Mouse (Mus musculus): Measurements from ENCODE around the gene Ptbp1. TPM values are rescaled to one million over a fixed set of nuclear protein-coding genes. Genes with fewer than 3 reads are reported as not detected.
A peak's percentile ranks its signal among the peaks of the same experiment; 100 is the strongest.

The Ptbp1 gene
- polyA plus RNA-seq, 1 experiment from 2014 or later, result 237 TPM

DNA sequence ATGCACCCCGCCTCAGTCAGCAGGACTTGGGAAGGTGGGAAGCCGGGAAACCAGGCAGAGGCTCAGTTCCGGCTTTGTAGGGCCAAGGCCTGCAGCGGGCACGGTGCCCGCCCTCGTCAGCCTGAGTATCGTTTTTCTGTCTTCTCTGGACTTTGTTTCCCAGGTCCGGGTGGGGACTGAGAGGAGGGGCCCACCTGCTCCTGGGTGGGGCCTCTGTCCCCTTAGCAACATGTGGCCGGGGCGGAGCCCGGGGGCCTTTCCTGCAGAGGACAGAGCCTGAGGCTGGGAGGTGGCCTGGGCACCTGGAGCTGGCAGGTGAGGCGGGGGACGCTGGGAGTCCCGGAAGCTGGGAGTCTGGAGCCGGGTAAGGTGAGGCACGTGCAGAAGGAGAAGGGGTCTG lies 31.9 kb upstream of the Ptbp1 start:
- Histone ChIP-seq H3K4me3 (ENCODE audit: low read depth, low read length) (no peak overlapping the region), H3K4me2 (ENCODE audit: low read depth, low read length) (no peak overlapping the region; the same call in 1 of the 2 replicates), H3K27me3 (ENCODE audit: control insufficient read depth, insufficient read depth, low read length) (no peaks in the 10 kb centered on the region), H3K36me3 (replicated peaks; ENCODE audit: control insufficient read depth, insufficient read depth, low read depth, low read length) (peaks cover 6% of the 10 kb centered on the region; the same call in 1 of the 2 replicates), H3K9me3 (replicated peaks; ENCODE audit: control insufficient read depth, low read length) (no peaks in the 10 kb centered on the region), H3K9ac (replicated peaks; ENCODE audit: low read length) (peak overlapping the region; percentile 30; the same call in 1 of the 2 replicates), H3K4me1 (ENCODE audit: control insufficient read depth, insufficient read depth, low read length) (no peaks in the 10 kb centered on the region), H3K27ac (replicated peaks; ENCODE audit: low read depth, low read length) (no peak overlapping the region)
- 26% methylated on average over 17 of the region's 17 CpGs for WGBS
- peak; percentile 15; the same call in 1 of the 2 replicates for ATAC-seq (replicated peaks; ENCODE audit: insufficient number of reproducible peaks, low FRiP score, low TSS enrichment, low read depth)
- DNase-seq (ENCODE audit: low spot score), result no peak

DNA sequence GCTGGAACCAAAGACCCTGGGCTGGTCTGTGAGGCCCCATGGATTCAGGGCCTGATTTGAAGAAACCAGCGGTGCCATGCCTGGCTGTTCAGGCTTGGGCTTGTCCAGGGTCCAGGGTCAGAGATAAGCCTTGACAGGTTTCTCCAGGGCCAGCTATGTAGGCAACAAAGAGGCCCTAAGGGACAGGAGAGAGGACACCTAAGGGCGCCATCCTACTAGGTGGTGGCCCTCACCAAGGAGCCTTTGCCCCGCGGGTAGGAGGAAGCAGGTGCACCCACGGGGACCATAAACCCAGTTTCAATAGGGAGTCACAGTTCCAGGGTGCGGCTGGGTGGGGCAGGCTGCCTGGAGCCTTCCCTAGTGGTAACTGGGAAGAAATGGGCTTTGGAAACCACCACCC lies 31.2 kb upstream of the Ptbp1 start:
- Histone ChIP-seq H3K9ac (replicated peaks; ENCODE audit: low read length) (no peak overlapping the region), H3K9me3 (replicated peaks; ENCODE audit: control insufficient read depth, low read length) (no peaks in the 10 kb centered on the region), H3K4me2 (ENCODE audit: low read depth, low read length) (no peak overlapping the region), H3K36me3 (replicated peaks; ENCODE audit: control insufficient read depth, insufficient read depth, low read depth, low read length) (peaks cover 6% of the 10 kb centered on the region; the same call in 1 of the 2 replicates), H3K27ac (replicated peaks; ENCODE audit: low read depth, low read length) (no peak overlapping the region), H3K4me3 (ENCODE audit: low read depth, low read length) (no peak overlapping the region), H3K27me3 (ENCODE audit: control insufficient read depth, insufficient read depth, low read length) (no peaks in the 10 kb centered on the region), H3K4me1 (ENCODE audit: control insufficient read depth, insufficient read depth, low read length) (no peaks in the 10 kb centered on the region)
- no peak for ATAC-seq (replicated peaks; ENCODE audit: insufficient number of reproducible peaks, low FRiP score, low TSS enrichment, low read depth)
- no peak for DNase-seq (ENCODE audit: low spot score)
- WGBS, result 65% methylated on average over 6 of the region's 6 CpGs

DNA sequence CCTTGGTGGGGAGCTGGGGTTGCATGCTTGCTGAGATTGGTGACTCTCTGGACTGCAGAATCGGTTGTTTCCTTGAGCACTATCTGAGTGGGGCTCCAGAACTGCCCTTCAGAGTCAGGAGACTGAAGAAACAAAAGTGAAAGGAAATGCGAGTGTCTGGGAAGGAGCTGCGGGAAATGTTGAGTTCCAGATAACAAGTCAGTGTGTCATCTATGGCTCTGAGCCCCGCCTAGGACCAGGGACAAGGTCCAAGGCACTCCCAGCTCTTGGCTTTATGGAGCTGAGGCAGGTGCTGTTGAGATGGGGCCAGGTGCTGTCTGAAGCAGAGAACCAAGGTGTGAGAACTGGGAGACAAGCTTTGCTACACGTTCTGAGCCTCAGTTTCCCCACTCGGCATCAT lies 29.8 kb upstream of the Ptbp1 start:
- ATAC-seq (replicated peaks; ENCODE audit: insufficient number of reproducible peaks, low FRiP score, low TSS enrichment, low read depth) (no peak), DNase-seq (ENCODE audit: low spot score) (no peak)
- Histone ChIP-seq H3K4me3 (ENCODE audit: low read depth, low read length) (no peak overlapping the region), H3K27me3 (ENCODE audit: control insufficient read depth, insufficient read depth, low read length) (no peaks in the 10 kb centered on the region), H3K27ac (replicated peaks; ENCODE audit: low read depth, low read length) (no peak overlapping the region), H3K4me2 (ENCODE audit: low read depth, low read length) (no peak overlapping the region), H3K9ac (replicated peaks; ENCODE audit: low read length) (no peak overlapping the region), H3K9me3 (replicated peaks; ENCODE audit: control insufficient read depth, low read length) (no peaks in the 10 kb centered on the region), H3K36me3 (replicated peaks; ENCODE audit: control insufficient read depth, insufficient read depth, low read depth, low read length) (peaks cover 3% of the 10 kb centered on the region; the same call in 1 of the 2 replicates), H3K4me1 (ENCODE audit: control insufficient read depth, insufficient read depth, low read length) (no peaks in the 10 kb centered on the region)
- 73% methylated on average over 6 of the region's 6 CpGs for WGBS

DNA sequence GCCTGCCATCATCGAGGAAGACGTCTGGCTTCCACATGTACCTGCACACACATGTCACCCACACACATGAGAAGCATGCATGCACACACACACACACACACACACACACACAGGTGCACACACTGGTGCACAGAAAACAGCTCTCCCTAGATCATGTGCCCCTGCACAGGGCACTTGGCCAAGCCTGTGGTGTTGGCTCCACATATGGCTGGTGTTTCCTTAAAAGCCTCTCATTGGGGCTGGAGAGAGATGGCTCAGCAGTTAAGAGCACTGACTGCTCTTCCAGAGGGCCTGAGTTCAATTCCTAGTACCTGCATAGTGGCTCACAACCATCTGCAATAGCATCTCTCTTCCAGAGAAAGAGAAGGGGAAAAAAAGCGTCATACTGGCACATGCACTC lies 22.6 kb upstream of the Ptbp1 start:
- Histone ChIP-seq H3K9ac (replicated peaks; ENCODE audit: low read length) (no peak overlapping the region), H3K4me3 (ENCODE audit: low read depth, low read length) (no peak overlapping the region), H3K27ac (replicated peaks; ENCODE audit: low read depth, low read length) (no peak overlapping the region), H3K36me3 (replicated peaks; ENCODE audit: control insufficient read depth, insufficient read depth, low read depth, low read length) (no peaks in the 10 kb centered on the region), H3K4me1 (ENCODE audit: control insufficient read depth, insufficient read depth, low read length) (no peaks in the 10 kb centered on the region), H3K4me2 (ENCODE audit: low read depth, low read length) (no peak overlapping the region), H3K9me3 (replicated peaks; ENCODE audit: control insufficient read depth, low read length) (no peaks in the 10 kb centered on the region), H3K27me3 (ENCODE audit: control insufficient read depth, insufficient read depth, low read length) (no peaks in the 10 kb centered on the region)
- DNase-seq (ENCODE audit: low spot score), result no peak
- 83% methylated on average over 3 of the region's 3 CpGs for WGBS
- no peak for ATAC-seq (replicated peaks; ENCODE audit: insufficient number of reproducible peaks, low FRiP score, low TSS enrichment, low read depth)

DNA sequence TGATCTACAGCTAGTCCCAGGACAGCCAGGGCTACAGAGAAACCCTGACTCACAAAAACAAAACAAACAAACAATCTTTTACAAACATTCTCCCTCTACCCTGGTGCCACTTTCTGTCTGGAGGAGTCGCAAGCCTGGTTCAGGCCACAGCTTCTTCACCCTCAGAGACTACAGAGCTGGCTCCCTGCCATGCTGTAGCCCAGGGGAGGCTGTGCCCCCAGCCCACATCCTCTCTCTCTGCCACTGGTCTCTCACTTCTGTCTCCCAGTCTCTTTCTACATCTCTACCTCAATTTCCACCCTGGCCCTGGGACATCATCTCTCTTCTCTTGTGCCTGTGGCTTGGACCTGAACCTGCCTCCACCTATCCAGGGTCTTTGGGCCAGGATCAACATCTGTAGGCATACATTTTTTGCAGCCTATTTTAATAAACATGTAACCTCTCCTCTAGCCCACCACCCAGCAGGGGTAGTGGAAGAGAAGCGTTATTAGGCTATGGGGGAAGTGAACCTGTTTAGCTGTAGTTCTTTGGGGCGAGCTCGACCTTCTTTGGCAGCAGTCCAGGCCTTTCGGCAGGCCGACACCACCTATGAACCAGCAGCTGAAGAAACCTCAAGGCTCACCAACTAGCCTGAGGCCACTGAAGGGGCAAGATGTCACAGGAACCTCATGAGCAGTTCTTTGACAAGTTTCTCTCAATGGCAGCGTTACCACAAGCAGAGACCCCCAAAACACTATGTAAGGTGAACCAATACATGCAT lies 22.0 kb upstream of the Ptbp1 start:
- ATAC-seq (replicated peaks; ENCODE audit: insufficient number of reproducible peaks, low FRiP score, low TSS enrichment, low read depth) (no peak), DNase-seq (ENCODE audit: low spot score) (no peak)
- H3K27me3 ChIP-seq (ENCODE audit: control insufficient read depth, insufficient read depth, low read length), result no peaks in the 10 kb centered on the region
- H3K36me3 ChIP-seq (replicated peaks; ENCODE audit: control insufficient read depth, insufficient read depth, low read depth, low read length), result no peaks in the 10 kb centered on the region
- H3K27ac ChIP-seq (replicated peaks; ENCODE audit: low read depth, low read length), result no peak overlapping the region
- no peak overlapping the region for H3K4me3 ChIP-seq (ENCODE audit: low read depth, low read length)
- H3K4me2 ChIP-seq (ENCODE audit: low read depth, low read length), result no peak overlapping the region
- WGBS, result 82% methylated on average over 7 of the region's 7 CpGs
- H3K4me1 ChIP-seq (ENCODE audit: control insufficient read depth, insufficient read depth, low read length), result no peaks in the 10 kb centered on the region
- no peak overlapping the region for H3K9ac ChIP-seq (replicated peaks; ENCODE audit: low read length)
- no peaks in the 10 kb centered on the region for H3K9me3 ChIP-seq (replicated peaks; ENCODE audit: control insufficient read depth, low read length)

DNA sequence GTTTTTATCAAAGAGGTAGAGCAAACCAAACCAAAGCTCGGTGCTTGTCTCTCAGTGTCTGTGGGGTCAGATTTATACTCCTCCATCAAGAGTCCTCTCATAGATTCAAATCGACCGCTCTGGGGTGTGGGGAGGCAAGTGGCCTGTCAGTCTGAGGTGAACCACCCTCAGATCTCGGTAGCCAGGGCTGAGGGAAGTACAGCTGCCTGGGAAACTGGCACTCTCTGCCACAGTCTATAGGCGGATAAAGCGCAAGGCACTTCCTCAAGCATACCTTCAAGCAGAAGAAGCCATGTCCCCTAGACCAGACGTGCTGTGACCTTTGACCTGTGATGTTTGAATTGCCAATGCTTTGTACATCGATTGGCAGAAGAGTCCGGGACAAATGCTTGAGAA lies 21.4 kb upstream of the Ptbp1 start:
- H3K9ac ChIP-seq (replicated peaks; ENCODE audit: low read length), result no peak overlapping the region
- WGBS, result 77% methylated on average over 9 of the region's 9 CpGs
- no peak overlapping the region for H3K4me3 ChIP-seq (ENCODE audit: low read depth, low read length)
- no peak overlapping the region for H3K27ac ChIP-seq (replicated peaks; ENCODE audit: low read depth, low read length)
- H3K4me1 ChIP-seq (ENCODE audit: control insufficient read depth, insufficient read depth, low read length), result no peaks in the 10 kb centered on the region
- H3K27me3 ChIP-seq (ENCODE audit: control insufficient read depth, insufficient read depth, low read length), result no peaks in the 10 kb centered on the region
- H3K4me2 ChIP-seq (ENCODE audit: low read depth, low read length), result no peak overlapping the region
- H3K9me3 ChIP-seq (replicated peaks; ENCODE audit: control insufficient read depth, low read length), result no peaks in the 10 kb centered on the region
- DNase-seq (ENCODE audit: low spot score) (no peak), ATAC-seq (replicated peaks; ENCODE audit: insufficient number of reproducible peaks, low FRiP score, low TSS enrichment, low read depth) (no peak)
- H3K36me3 ChIP-seq (replicated peaks; ENCODE audit: control insufficient read depth, insufficient read depth, low read depth, low read length), result no peaks in the 10 kb centered on the region

DNA sequence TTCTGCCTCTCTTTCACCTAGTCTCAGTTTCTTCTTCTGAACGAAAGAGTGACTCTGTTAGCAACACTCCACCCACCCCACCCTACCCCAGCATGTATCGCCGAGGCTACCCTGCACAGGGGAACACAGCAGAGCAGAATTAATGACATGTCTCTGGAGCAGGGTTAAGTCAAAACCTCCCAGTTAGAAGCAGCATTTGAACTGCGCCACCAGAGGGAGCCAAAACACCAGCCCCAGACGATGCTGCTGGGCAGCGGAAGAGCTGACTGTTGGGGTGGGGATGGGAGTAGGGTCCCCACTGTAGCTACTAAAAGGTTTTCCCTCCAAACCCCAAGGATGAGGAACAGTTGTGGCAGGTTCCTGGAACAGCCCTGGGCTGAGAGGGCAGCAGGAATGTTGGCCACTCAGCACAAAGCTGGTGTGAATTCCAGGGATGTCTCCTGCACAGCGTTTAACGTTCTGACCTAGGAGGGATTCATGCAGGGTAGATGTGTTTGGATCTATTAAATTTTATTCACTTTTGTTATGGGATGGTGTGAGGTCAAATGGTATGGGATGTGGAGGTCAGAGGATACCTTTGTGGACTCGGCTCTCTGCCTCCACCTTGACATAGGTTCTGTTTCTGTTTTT lies 19.3 kb upstream of the Ptbp1 start:
- Histone ChIP-seq H3K36me3 (replicated peaks; ENCODE audit: control insufficient read depth, insufficient read depth, low read depth, low read length) (no peaks in the 10 kb centered on the region), H3K4me3 (ENCODE audit: low read depth, low read length) (no peak overlapping the region), H3K4me1 (ENCODE audit: control insufficient read depth, insufficient read depth, low read length) (no peaks in the 10 kb centered on the region), H3K9ac (replicated peaks; ENCODE audit: low read length) (no peak overlapping the region), H3K4me2 (ENCODE audit: low read depth, low read length) (no peak overlapping the region), H3K9me3 (replicated peaks; ENCODE audit: control insufficient read depth, low read length) (no peaks in the 10 kb centered on the region), H3K27ac (replicated peaks; ENCODE audit: low read depth, low read length) (no peak overlapping the region), H3K27me3 (ENCODE audit: control insufficient read depth, insufficient read depth, low read length) (no peaks in the 10 kb centered on the region)
- WGBS, result 26% methylated on average over 9 of the region's 9 CpGs
- DNase-seq (ENCODE audit: low spot score), result peak; percentile 83
- peak; percentile 46; the same call in 1 of the 2 replicates for ATAC-seq (replicated peaks; ENCODE audit: insufficient number of reproducible peaks, low FRiP score, low TSS enrichment, low read depth)

DNA sequence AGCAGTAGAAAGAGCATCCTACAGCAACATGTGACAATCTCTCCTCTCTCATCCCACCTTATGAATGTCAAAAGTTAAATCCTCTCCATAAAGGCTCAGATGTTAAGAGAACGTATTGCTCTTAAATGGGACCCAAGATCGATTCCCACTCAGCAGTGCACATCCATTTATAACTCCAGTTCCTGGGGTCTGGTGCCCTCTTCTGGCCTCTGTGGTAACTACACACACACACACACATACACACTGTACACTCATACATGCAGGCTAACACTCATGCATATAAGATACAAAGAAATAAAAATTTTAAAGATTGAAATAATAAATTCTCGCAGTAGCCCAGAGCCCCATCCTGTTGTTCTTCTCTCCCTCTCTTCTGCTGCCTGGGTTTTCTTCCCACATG lies 17.3 kb upstream of the Ptbp1 start:
- Histone ChIP-seq H3K9me3 (replicated peaks; ENCODE audit: control insufficient read depth, low read length) (no peaks in the 10 kb centered on the region), H3K27ac (replicated peaks; ENCODE audit: low read depth, low read length) (no peak overlapping the region), H3K36me3 (replicated peaks; ENCODE audit: control insufficient read depth, insufficient read depth, low read depth, low read length) (no peaks in the 10 kb centered on the region), H3K4me2 (ENCODE audit: low read depth, low read length) (no peak overlapping the region), H3K27me3 (ENCODE audit: control insufficient read depth, insufficient read depth, low read length) (no peaks in the 10 kb centered on the region), H3K4me1 (ENCODE audit: control insufficient read depth, insufficient read depth, low read length) (no peaks in the 10 kb centered on the region), H3K9ac (replicated peaks; ENCODE audit: low read length) (no peak overlapping the region), H3K4me3 (ENCODE audit: low read depth, low read length) (no peak overlapping the region)
- 91% methylated on average over 3 of the region's 3 CpGs for WGBS
- DNase-seq (ENCODE audit: low spot score) (no peak), ATAC-seq (replicated peaks; ENCODE audit: insufficient number of reproducible peaks, low FRiP score, low TSS enrichment, low read depth) (no peak)

All from embryonic facial prominence, embryonic 11.5 days (tissue).